Mouse (Mus musculus) ovary, postnatal 10 days (tissue): ENCODE measurements at regions not wholly inside any gene's neighbourhood (a gene's known extent, or its start where the extent isn't known, plus 50 kb on each side); places are given as distances from the start of the nearest gene placed in this dataset.

Experiments used
- DNase-seq: peaks from one replicate; pipeline ENCODE4 v3.0.0; 2022; ENCODE audit warnings: low spot score

DNA sequence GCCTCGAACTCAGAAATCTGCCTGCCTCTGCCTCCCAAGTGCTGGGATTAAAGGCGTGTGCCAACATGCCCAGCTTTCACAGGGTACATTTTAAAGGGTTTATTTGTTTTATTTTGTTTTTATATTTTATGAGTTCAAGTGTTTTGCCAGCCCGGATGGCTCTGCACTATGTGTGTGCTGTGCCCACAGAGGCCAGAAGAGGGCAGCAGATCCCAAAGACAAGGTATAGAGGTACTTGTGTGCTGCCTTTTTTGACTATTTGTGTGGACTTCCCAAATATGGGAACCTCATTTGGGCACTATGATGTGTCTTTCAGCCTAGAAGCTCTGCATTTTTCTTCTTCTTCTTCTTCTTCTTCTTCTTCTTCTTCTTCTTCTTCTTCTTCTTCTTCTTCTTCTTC is 176.4 kb upstream of the Azi2 start:
- DNase-seq: no peak

DNA sequence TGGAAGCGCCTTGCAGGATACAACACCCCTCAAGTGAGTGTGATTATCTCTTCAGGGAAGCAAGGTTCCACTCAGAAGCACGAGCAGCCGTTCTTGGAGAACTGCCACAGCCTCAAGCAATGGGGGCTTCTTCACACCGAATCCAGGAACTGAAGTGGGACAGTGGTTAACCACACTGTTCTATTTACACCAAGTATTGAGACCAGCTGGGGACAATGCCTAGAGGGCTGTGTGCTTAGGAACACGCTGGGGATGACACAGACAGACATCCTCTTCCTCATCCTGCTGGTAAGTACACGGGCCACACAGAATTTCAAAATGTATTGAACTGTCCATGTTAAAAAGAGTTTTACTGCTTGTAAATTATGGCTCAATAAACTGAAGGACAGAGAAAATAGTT is 177.0 kb upstream of the Azi2 start:
- DNase-seq: no peak

DNA sequence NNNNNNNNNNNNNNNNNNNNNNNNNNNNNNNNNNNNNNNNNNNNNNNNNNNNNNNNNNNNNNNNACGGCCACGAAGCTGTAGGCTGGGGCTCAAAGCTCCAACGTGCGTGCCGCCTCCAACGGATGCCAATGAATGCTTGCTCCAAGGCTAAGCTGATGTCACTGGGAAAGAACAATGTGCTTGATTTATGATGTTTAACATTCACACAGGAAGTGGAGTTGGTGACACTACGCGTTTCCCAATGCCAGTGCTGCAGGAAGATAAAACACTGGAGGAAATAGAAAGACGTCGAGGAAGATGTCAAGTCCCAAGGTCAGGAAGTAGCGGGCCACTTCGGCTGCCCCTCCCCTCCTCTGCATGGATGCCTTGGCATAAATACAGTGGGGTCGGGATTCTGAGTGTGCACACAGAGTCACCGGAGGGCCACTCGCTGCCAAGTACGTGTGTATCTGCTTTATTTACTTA is 180.7 kb upstream of the Azi2 start:
- DNase-seq: no peak

DNA sequence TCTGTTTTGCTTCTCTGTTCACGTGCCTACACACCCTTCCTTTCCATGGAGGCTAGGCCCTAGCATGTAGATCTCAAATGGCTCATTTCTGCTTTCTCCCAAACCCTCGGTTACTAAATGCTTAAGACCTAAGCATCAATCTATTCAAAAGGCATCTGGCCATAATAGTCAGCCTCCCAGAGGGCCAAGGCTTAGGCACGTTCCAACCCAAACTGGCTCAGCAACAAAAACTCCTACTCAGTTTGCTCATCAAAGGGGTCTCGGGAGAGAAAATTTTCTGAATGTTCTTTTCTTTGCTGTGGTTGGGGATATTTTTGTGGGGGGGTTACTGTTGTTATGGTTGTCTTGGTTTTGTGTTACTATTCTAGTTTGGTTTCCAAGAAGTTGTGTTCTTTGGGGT is 196.8 kb upstream of the Azi2 start:
- DNase-seq: no peak

DNA sequence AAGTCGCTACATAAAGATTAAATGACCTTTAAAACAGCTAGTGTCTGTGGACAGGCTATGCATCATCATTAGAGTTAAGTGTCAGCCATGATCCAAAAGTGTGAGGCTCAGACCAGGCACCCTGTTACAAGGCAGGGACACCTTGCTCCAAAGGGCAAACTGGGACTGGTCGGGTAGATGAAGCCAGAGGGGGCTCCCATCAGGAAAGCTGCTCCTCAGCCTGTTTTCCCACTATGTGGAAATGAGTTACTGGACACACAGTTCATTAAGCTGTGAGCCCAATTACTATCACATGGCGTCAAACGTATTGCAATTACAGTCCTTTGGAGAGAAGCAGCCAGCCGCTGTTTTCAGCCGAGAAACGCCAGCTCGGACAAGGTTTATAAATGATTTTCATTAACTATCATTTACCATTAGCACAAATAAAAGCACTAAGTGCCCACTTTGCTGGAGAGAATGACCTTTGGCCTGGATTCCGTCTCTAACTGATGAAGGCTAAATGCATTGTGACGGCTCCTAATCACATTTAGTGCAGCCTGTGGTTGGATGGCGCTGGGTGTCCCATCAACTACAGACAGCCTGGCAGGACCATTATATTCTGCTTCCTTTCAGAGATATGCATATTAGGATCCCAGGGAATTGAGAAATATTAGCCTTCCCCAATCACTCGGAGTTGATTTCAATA is 203.5 kb upstream of the Azi2 start:
- no peak for DNase-seq

DNA sequence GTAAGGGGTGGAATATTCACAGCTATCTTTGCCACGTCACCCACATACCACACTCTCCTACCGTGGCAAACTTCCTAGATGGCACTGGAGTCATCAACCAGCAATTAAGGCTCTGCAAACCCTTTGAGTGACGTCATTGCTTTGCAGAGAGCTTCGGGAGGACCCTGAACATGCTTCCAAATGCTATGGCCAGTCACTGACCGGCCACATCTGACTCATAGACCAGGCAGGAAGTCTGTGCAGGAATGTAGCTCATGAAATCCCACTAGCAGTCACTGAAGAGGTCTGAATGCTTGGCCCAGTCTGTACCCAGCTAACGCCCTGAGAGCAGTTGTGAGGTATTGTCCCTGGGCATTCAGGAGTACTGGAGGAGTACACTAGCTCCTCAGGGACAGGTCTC is 203.9 kb upstream of the Rbms3 start:
- no peak for DNase-seq

DNA sequence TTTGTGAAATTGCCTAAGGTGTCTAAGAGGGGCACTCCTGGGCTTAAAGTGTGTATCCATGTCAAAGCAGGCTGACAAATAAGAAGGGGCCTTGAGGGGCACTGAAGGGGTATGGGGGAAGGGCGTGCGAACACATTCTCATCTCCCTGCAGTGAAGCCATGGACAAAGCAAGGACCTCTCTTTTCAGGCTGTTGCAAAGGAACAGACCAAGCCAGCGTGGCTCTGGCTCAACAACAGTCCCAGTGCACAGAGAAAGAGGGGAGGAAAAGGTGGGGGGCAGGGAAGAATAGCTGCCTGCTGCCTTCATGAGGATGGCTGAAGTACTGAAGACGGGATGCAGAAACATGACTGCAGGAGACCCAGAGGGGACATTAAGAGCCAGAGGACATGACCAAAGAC is 184.9 kb upstream of the Rbms3 start:
- DNase-seq: no peak

DNA sequence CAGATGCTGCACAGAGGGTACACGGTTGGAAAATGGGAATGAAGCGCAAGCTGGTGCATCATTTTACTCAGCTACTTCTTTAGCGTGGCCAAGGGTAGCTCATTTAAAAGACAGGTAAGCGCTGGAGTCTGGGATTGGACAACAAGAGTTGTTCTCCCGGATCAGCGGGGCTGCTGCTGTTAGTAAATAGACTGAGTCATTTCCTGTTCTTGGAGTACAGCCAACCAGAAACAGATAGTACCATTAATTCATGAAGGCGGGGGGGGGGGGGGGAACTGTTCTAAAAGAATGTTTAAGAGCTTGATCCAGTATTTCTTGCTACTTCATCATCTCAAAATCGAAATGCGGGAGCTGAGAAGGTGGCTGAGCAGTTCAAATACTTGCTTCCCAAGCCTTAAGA is 183.5 kb upstream of the Rbms3 start:
- DNase-seq: no peak

DNA sequence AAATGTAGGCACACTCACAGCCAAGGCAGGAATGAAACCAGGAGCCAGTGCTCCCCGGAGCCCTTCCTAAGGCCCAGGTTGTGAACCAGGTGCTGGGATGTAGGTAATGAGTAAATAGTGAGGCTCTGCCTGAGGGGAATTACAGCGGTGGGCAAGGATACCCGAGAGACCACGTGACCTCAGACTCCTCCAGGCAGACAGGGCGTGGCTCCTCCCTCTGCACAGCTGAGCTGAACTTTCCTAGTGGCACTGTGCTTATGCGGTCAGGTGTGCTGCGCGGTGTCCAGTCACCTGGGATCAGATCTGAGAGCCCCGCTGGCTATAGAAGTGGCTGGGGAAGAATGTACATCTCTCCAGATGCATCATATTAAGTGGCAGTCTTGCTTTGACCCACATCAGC is 176.1 kb upstream of the Rbms3 start:
- DNase-seq: no peak

DNA sequence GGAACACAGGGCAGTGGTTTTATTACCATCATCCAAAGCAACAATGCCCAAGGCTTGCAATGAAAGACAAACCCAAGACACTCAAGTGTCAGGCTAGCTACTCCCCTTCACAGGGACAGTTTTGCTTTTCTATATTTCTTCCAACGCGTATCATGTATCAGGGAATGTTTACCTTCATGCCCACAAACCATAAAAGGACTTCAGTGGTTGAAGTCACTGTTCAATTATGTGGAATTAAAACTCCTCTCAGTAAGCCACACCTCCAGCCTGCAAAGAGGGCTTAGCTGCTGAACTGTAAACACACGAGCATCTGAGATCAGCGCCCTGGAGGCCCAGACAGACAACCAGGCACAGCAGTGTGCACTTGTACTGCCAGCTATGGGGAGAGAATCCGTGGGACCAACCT is 154.5 kb upstream of the Rbms3 start:
- no peak for DNase-seq

DNA sequence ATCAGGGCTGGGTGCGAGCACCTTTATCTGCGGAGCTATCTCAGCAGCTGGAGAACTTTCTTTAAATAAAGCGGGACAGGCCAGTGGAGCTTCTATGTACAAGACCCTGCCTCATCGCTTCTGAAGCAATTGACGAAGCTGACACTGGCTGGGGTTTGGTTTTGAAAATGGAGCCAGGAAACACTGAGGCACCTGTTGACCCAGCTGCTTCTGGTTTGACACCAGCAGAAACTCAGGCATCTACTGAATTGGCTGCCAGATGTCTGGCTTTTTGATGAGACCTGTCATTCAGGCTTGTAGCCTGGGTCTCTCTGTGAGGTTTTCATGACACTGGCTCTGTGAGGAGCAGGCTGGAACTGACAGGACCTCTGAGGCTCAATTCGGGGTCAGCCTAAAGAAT is 124.9 kb upstream of the Rbms3 start:
- DNase-seq: no peak

DNA sequence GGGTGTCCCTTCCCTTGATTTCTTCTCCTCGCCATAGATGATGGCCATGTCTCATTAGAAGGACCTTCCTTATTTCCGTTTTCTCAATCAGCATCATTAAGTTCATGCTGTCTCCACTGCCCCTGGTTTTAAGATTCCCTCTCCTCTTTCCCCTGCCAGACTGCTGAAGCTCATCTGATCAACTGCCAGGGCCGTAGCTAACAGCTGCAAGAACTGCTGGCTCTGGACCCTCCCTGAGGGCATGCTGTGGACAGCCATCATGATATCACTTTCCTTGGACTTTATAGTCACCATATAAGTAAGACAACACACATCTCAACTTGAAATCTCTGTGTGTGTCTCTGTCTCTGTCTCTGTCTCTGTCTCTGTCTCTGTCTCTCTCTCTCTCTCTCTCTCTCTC is 123.8 kb upstream of the Rbms3 start:
- no peak for DNase-seq

DNA sequence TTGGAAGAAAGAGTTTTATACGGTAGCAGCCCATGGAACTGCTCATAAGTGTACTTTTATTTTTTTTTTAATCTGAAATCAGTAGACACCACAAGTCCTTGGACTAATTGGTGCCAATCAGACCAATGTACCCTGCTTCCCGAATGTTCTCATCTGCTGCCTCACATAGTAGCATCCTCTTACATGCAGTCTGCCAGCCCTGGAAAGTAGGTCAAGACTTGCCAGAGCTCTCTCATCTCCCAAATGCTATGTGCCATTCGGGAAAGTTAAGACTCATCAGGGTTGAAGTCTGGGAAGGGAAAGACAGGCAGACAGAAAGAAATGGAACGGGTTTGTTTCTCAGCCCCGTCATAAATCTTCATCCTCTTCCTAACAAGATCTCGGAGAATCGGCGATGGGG is 115.2 kb upstream of the Rbms3 start:
- DNase-seq: no peak

DNA sequence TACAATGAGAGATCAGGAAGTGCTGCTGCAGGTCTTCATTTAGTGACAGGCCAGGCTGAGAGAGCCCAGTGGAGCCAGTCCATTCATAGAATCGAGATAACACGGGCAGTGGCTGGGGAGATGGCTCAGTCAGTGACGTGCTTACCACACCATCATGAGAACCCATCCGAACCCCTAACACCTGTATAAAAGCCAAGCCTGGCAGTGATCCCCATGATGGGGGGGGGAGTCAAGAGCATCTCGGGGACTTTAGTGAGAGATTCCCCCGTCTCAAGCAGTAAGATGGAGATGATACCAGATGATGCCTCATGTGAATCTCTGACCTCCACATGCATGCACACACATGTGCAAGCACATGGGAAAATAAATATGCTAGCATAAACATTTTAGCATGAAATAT is 99.7 kb upstream of the Rbms3 start:
- DNase-seq: no peak

DNA sequence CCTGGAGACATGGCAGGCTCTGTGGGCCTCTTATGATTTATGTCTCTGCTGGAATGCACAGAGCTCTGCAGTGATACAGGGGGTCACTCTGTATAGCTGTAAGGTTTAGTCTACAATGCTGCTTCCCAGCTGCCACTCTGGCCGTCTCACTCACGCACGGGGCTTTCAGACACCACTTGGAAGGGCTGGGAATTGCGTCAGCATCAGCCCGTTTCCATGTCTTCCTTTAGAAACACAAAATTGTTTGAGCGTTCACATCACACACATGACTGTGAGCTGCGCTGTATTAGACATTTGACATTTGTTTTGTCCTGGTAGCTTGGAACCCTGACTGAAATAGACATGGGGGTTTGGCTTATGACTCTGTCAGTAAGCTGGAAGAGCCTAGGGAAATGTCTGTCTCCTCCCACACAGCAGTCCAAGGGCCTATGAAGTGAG is 90.5 kb upstream of the Rbms3 start:
- no peak for DNase-seq

DNA sequence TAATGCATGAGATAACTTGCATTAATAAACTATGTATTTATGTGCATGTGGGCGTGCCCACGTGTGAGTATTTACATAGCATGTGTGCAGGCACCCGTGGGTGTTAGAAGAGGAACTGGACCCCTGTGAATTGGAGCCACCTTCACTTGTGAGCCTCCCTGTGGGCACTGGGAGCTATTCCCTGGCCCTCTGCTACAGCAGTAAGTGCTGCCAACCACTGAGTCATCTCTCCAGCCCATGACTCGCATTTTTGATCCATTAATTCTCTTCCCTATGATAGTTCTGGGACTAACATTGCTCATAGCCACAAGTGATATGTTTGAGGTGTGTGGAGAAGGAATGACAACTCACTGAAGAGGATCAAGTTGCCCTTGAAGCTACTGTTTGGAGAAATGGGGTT is 87.6 kb upstream of the Rbms3 start:
- DNase-seq: no peak

DNA sequence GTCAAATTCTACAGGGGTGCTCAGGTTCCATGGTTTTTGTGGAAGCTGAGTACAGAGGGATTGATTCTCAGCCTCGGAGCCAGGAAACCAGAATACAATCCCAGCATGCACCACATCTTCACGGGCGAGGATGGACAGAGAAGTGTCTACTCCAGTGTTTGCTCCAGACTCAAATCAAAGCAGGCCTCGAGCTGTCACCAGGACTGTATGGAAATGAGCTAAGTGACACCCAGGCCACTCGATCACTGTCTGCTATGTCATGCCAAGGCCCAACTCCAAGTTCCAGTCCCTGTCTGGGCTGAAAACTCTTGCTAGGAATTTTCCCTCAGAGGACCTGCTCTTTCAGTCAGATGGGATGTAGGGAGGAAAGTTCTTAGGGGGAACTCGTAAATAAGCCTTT is 86.8 kb upstream of the Rbms3 start:
- DNase-seq: no peak

DNA sequence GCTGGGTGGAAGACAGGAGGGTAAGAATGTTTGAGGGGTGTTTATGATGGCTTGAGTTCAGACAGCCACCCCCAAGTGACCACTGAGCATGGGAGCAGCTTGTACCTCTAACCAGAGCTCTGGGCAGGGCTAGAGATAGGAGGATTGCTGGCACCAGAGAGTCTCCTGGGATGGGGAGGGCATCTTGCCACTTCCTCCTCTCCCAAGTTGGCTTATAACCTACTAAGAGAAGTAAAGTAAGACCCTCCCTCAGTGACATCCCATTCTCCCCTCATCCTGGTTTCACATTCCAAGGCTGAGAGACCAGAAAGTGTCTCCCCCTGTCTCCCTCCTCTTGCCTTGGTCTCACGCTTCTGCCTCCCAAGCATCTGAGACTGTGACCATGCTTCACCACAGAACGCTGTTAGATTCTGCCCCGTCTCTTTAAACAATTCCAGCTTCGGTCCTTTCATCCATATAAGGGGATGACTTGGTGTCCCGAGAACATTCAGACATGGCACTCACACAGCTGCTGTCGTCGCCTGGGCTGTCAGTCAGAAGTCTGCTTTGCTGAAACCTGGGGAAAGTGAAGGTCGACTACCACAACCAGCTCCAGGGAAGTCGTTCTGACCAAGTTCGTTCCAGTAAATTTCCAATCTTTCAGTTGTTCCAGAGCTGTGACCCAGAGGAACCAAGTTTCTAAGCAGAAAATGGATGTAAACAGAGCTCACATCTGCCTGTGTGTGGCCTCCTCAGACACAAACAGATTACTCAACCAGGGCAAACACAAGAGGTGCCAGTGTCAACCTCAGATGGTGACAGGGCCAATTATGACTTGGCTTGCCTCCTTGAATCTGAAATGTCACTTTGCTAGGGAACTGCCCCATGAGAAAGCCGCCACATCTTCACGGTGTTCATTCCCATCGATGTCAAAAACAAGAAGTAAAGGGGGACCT is 85.3 kb upstream of the Rbms3 start:
- no peak for DNase-seq

DNA sequence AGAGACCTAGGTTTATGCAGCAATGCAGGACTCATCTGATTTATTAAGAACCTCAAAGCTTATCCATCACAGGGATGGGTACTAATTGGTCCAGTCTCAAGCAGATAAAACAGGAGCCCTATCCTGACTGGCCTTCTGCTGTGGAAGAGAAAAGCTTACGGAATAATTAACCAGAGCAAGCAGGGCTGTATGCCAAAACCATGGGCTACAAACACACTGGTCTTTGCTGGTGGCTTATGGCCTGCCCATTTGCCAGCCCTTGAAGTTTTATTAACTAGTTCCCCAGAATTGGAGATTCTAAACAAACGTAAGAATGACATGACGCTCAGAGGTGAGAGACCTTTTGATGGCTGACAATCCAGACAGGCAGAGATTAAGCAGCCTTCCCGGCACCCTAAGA is 83.4 kb upstream of the Rbms3 start:
- DNase-seq: no peak

DNA sequence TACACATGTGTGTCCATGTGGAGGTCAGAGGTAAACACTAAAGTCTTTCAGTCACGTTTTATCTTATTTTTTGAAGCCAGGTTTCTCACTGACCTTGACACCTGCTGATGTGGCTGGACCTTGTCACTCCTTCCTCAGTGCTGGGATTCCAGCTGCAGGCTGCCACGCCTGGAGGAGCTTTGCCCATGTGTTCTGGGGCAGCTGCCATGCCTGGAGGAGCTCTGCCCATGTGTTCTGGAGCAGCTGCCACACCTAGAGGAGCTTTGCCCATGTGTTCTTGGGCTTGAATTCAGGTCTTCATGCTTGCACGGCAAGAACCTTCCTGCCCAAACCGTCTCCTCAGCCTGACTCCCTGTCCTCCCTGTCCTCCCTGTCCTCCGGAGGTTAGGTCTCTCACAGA is 82.1 kb upstream of the Rbms3 start:
- no peak for DNase-seq

DNA sequence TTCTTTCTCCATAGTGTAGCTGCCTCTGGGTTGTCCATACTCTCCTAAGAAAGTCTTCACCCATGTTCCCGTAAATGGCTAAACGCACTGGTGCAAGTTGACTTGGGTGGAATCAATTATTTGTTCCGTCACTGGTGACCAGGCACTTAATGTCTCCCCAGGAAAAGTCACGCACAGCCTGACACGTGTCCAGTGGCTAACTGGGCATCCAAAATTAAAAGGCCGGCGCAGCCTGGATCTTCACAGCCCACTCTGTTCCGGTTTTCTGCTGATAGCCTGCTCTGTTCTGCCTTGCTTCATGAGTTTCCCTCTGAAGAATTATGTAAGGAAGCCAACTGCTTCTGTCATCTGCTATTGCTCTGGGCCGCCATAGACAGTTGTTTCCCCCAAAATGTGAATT is 81.3 kb upstream of the Rbms3 start:
- DNase-seq: no peak

DNA sequence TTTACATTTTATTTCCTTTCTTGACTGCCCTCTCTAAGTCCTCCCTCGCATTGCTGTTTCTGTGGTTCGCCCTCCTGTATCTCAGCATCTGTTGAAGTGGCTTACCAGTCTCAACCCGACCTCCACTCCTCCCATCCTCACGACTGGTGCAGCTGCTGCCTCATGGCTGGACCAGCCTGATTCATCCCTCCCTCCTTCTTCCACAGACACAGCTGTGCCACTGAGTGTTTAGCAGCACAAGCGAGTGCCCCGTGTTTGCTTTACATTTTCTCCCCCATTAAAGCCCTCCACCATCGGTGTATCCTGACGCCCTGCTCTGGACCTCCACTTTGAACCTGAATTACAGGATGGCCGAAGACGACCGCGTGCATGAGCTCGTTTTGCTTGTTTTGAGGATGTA is 80.0 kb upstream of the Rbms3 start:
- DNase-seq: no peak

DNA sequence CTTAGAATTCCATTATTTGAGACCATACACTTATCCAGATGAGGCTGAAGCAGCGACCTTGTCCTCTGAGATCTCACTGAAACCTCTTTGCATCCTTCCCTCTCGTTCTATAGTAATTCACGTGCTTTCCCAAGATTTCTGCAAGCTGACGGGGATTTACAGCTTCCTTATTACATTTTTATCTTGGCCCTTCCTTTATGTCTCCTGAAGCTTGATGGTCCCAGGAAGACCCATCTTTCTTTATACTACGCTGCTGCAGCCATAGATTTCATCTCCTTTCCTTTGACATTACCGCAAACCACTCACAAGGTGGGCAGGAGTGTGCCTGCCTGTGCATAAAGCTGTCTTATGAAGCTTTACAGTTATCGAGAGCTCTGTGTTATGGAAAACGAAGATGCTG is 63.3 kb upstream of the Rbms3 start:
- no peak for DNase-seq

DNA sequence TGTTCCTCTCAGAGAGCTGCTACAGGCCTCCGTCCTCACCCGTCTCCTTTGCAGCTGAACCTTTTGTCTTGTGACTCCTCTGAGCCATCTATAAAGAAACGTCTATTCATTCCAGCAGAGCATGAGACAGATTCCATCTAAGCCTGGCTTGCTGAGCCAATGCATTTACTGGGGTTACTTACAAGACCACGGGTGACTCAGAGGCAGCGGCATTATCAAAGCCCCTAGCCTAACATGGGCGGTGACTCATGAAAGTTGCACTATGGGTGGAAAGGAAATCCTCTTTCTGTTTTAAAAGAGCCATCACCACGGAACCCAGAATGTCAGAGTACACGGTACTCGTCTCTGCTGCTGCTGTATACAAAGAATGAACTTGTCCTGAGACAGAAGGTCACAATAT is 62.8 kb upstream of the Rbms3 start:
- DNase-seq: no peak
